Mouse (Mus musculus) heart, embryonic 12.5 days (tissue): Measurements from ENCODE around the gene Efhb. TPM values are rescaled to one million over a fixed set of nuclear protein-coding genes. Genes with fewer than 3 reads are reported as not detected.

ENCODE experiments used
- ATAC-seq: fragments of 200-750 bp; cut with Nextera tagmentation; 2 replicates; pipeline ENCODE4 v1.8.0; 2017; ENCODE audit warnings: moderate TSS enrichment, moderate library complexity; ENCODE audit not compliant: insufficient number of reproducible peaks, low FRiP score
- H3K27ac ChIP-seq: fragments of 300-500 bp; sonication (generic); 2 replicates; pipeline ENCODE4 v1.5.1; 2016; ENCODE audit warnings: mild to moderate bottlenecking, moderate library complexity; ENCODE audit not compliant: poor library complexity, severe bottlenecking
- H3K27me3 ChIP-seq: fragments of 300-500 bp; sonication (generic); replicated peaks from 2 replicates; pipeline ENCODE4 v1.6.1; 2016; ENCODE audit warnings: mild to moderate bottlenecking, moderate library complexity
- H3K36me3 ChIP-seq: fragments of 300-500 bp; sonication (generic); 2 replicates; pipeline ENCODE4 v1.6.1; 2016; ENCODE audit warnings: mild to moderate bottlenecking, moderate library complexity
- H3K4me1 ChIP-seq: fragments of 300-500 bp; sonication (generic); replicated peaks from 2 replicates; pipeline ENCODE4 v1.6.1; 2016; ENCODE audit warnings: mild to moderate bottlenecking
- H3K4me2 ChIP-seq: fragments of 300-500 bp; sonication (generic); 2 replicates; pipeline ENCODE4 v1.6.1; 2016; ENCODE audit warnings: mild to moderate bottlenecking, moderate library complexity
- H3K4me3 ChIP-seq: fragments of 300-500 bp; sonication (generic); 2 replicates; pipeline ENCODE4 v1.5.1; 2016; ENCODE audit warnings: mild to moderate bottlenecking
- H3K9ac ChIP-seq: fragments of 300-500 bp; sonication (generic); 2 replicates; pipeline ENCODE4 v1.6.1; 2016; ENCODE audit warnings: mild to moderate bottlenecking, moderate library complexity
- H3K9me3 ChIP-seq: fragments of 300-500 bp; sonication (generic); replicated peaks from 2 replicates; pipeline ENCODE4 v1.6.1; 2016; ENCODE audit warnings: mild to moderate bottlenecking, moderate library complexity
- WGBS: fragments of 180-500 bp; shearing (Covaris S2); methylation state at CpG from one replicate; pipeline ENCODE4 v1.1.7; 2016; 5-methylcytosine and 5-hydroxymethylcytosine counted together
- polyA plus RNA-seq: library from polyadenylated mRNA; unstranded; fragments of >200 nt; fragmentation: Nextera tagmentation; extraction: Ambion mirVana; gene quantifications from 2 replicates; pipeline ENCODE4 v1.2.1, GENCODE M21; 2016

The Efhb gene
- polyA plus RNA-seq: 0.39 and 0.42 TPM in 2 replicates

DNA sequence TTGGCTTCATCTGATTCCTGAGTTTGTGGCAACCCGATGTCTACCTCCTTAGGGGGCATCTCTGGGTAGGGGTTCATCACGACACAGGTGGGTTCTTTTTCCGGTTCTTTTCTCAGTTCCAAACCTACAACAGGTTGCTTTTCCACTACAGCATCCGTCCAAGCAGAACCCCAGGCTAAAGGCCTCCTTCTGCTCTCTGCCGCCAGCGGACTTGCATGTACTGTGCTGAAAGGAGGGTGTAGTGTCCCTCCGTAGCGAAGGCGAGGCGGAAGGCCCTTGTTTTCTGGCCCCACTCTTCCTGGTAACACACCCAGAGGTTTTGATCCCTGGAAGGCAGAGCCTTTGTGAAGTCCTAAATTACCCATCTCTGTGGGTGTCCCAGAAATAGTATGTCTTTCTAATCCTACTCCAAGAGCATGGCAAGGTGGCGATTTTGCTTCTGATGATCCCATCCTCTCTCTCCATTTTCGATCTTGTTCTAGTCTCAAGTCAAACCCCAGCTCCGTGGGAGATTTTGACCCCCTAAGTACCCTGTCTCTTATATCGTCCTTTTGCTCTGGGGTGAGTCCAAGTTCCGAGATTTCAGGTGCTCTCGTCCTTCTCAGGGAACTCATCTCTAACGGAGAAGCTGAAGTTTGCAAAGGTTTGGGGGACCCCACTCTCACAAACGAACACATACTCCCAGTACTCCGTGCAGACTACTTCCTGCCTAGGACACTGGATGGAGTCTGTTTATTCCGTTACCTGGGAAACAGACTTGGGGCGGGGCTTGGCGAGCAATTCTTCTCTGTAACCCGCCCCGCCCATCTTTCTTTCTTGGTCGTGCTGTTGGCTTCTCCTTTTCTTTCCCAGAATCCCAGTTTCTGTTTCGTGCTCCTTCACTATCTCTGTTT lies at the start of gene Efhb:
Efhb (minus strand) TSS at position 719 of the 893 bp plus-strand sequence.
- Histone ChIP-seq H3K4me3 (peak within 1 kb of the TSS; percentile 59), H3K9me3 (no peaks in the 10 kb centered on the region), H3K4me1 (peaks cover 5% of the 10 kb centered on the region), H3K4me2 (peak within 1 kb of the TSS; percentile 85), H3K9ac (peak within 1 kb of the TSS; percentile 61), H3K27me3 (no peaks in the 10 kb centered on the region), H3K36me3 (no peaks in the 10 kb centered on the region), H3K27ac (no peak within 1 kb of the TSS)
- 18% methylated on average over 26 of the region's 26 CpGs for WGBS
- ATAC-seq: peak; percentile 89

DNA sequence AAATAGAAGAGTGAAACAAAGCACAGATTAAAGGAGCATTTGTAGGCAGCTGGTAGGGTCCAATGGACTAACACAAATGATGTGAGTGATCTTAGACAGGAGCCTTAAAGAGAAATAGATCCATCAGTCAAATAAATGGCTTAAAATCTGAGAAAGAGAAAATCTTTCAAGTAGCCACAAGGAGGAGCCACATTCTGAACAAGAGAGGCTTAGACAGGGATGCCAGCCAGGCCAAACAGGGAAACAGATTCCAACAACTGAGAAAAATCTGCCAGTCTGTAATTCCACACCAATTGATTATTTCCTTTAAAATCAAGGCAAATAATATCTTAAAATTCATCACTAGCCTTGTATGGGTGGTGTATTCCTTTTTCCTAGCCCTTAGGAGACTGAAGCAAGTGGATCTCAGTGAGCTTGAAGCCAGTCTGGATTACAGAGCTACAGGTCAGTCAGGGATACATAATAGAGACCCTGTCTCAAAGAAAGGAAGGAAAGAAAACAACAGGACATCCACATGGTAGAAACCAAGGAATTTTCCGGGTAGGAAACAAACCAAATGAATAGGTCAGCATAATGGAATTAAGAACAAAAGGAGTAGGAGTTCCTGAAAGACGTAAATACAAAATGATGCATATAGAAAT lies 49.3 kb upstream of the Efhb start:
- Histone ChIP-seq H3K4me2 (no peak overlapping the region), H3K27ac (no peak overlapping the region), H3K4me1 (no peaks in the 10 kb centered on the region), H3K9ac (no peak overlapping the region), H3K4me3 (no peak overlapping the region), H3K27me3 (no peaks in the 10 kb centered on the region), H3K36me3 (peaks cover 15% of the 10 kb centered on the region), H3K9me3 (no peaks in the 10 kb centered on the region)
- 87% methylated on average over 2 of the region's 2 CpGs for WGBS
- ATAC-seq: no peak; the same call in 1 of the 2 replicates

DNA sequence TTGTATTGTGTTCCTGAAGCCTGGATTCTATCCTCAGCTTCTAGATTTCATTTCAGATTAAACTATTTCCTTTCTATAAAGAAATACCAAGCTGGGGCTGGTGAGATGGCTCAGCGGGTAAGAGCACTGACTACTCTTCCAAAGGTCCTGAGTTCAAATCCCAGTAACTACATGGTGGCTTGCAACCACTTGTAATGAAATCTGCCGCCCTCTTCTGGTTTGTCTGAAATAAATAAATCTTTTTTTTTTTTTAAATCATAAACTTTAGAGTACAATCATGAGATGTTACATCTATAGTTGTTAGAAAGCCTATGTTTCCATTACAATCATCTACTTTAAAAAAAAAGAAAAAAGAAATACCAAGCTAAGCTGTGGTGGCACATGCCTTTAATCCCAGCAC lies 39.8 kb upstream of the Efhb start:
- ATAC-seq: no peak
- H3K9me3 ChIP-seq: no peaks in the 10 kb centered on the region
- H3K27ac ChIP-seq: no peak overlapping the region
- H3K4me3 ChIP-seq: no peak overlapping the region
- H3K9ac ChIP-seq: no peak overlapping the region
- peaks cover 57% of the 10 kb centered on the region for H3K36me3 ChIP-seq
- H3K27me3 ChIP-seq: no peaks in the 10 kb centered on the region
- WGBS: 95% methylated on average over 2 of the region's 2 CpGs
- H3K4me1 ChIP-seq: no peaks in the 10 kb centered on the region
- no peak overlapping the region for H3K4me2 ChIP-seq

DNA sequence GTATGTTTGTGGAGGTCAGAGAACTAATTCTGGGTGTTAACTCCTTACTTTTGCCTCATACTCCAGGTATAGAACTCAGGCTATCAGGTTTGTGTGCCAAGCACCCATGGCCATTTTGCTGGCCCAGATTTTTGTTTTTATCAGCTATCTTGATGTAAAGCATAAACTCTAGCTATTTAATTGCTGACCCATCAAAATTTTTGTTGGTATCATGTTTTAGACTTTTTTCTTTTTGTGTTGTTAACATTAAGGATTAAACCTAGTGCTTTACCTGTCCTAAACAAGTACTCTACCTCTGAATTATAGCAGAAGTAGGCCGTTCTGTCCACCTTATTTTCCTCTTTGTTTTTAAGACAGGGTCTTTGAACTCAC lies 25.9 kb upstream of the Efhb start:
- no peaks in the 10 kb centered on the region for H3K27me3 ChIP-seq
- no peak overlapping the region for H3K27ac ChIP-seq
- H3K4me3 ChIP-seq: no peak overlapping the region
- H3K9ac ChIP-seq: no peak overlapping the region
- no peaks in the 10 kb centered on the region for H3K4me1 ChIP-seq
- peaks cover 25% of the 10 kb centered on the region for H3K36me3 ChIP-seq
- no peak overlapping the region for H3K4me2 ChIP-seq
- no peaks in the 10 kb centered on the region for H3K9me3 ChIP-seq
- ATAC-seq: no peak
- whole genome bisulfite sequencing: 93% methylated on average over 1 of the region's 1 CpGs

DNA sequence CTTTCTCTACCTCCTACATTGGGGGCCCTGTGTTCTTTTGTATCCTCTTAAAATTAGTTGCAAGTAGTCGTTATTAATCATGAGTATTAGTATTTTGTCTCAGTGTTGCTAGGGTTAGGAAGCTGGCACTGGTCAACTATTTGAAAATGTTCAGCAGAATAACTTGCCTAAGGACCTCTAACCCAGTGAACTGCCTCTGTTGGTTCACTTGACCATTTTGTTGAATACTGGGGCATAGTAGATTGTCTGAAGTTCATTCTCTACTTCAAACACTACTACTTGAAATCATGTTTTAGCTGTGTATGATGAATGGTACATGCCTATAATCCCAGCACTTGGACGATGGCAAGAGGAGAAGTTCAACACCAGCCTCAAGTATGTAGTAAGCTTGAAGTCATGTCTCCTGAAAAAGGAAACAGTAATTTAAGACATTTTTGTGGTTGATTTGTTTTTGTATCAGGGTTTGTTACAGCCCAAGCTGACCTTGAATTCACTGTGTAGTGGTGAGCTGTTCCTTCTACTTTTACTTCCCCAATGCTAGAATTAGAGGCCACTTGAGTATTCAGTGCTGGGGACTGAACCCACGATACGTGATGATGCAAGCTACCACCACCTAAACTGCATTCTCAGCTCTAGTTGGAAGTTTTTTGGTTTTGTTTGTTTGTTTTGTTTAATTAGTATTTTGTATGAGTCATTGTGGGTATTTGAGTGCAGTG lies 25.3 kb upstream of the Efhb start:
- H3K9ac ChIP-seq: no peak overlapping the region
- H3K4me2 ChIP-seq: no peak overlapping the region
- no peaks in the 10 kb centered on the region for H3K9me3 ChIP-seq
- no peak overlapping the region for H3K4me3 ChIP-seq
- no peak for ATAC-seq
- no peaks in the 10 kb centered on the region for H3K4me1 ChIP-seq
- WGBS: 90% methylated on average over 4 of the region's 4 CpGs
- H3K27ac ChIP-seq: no peak overlapping the region
- peaks cover 22% of the 10 kb centered on the region for H3K36me3 ChIP-seq
- H3K27me3 ChIP-seq: no peaks in the 10 kb centered on the region

DNA sequence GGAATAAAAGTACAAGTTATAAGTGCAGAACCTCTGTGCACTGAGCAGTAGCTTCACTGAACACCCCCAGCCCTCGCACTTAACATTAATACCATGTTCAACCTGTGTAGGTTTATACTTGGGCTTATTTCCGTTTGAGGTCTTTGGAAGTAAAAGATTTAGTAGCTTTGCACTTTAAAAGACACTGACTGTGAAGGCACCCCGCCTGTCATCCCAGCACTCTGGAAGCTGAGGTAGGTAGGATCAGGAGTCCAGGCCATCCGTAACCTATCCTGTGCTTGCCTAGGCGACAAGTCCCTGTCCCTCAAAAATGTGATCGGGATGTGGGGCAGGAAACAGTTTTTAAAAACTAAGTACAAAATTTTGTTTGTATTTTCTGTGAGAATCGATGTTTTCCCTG lies 17.3 kb upstream of the Efhb start:
- Histone ChIP-seq H3K4me1 (peaks cover 16% of the 10 kb centered on the region), H3K9me3 (no peaks in the 10 kb centered on the region), H3K36me3 (peaks cover 4% of the 10 kb centered on the region; the same call in 1 of the 2 replicates), H3K4me3 (peak overlapping the region; percentile 81), H3K27me3 (no peaks in the 10 kb centered on the region), H3K4me2 (peak overlapping the region; percentile 77), H3K27ac (no peak overlapping the region), H3K9ac (peak overlapping the region; percentile 91)
- ATAC-seq: no peak
- 47% methylated on average over 7 of the region's 7 CpGs for WGBS

DNA sequence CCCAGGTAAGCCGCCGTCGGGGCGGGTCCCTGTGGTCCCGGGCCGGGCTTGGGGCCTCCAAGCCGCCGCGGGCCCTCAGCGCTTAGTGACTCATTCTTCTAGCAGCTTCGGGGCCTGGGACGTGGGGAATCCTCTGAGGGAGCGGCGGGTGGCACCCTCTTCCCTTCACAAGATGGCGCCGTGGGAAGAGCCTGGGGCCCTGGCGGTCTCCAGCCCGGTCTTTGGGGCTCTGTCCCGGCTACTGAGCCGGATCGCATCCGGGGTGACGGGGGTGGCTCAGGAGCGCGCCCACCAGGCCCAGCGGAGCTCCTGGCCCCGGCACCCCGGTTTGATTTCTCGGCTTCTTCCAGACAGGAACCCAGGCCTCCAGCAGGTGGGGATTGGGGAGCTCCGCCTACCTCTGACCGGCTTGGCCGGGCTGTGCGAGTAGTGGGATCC lies 16.5 kb upstream of the Efhb start:
- WGBS: under 1% methylated on average over 33 of the region's 33 CpGs
- peak overlapping the region; percentile 77 for H3K4me2 ChIP-seq
- H3K27ac ChIP-seq: peak overlapping the region; percentile 96
- peak overlapping the region; percentile 91 for H3K9ac ChIP-seq
- H3K4me3 ChIP-seq: peak overlapping the region; percentile 81
- peaks cover 16% of the 10 kb centered on the region for H3K4me1 ChIP-seq
- 0 out of 2 replicates have a peak, but pooled peaks have one; percentile 7 for ATAC-seq
- H3K36me3 ChIP-seq: peaks cover 2% of the 10 kb centered on the region; the same call in 1 of the 2 replicates
- no peaks in the 10 kb centered on the region for H3K9me3 ChIP-seq
- no peaks in the 10 kb centered on the region for H3K27me3 ChIP-seq

DNA sequence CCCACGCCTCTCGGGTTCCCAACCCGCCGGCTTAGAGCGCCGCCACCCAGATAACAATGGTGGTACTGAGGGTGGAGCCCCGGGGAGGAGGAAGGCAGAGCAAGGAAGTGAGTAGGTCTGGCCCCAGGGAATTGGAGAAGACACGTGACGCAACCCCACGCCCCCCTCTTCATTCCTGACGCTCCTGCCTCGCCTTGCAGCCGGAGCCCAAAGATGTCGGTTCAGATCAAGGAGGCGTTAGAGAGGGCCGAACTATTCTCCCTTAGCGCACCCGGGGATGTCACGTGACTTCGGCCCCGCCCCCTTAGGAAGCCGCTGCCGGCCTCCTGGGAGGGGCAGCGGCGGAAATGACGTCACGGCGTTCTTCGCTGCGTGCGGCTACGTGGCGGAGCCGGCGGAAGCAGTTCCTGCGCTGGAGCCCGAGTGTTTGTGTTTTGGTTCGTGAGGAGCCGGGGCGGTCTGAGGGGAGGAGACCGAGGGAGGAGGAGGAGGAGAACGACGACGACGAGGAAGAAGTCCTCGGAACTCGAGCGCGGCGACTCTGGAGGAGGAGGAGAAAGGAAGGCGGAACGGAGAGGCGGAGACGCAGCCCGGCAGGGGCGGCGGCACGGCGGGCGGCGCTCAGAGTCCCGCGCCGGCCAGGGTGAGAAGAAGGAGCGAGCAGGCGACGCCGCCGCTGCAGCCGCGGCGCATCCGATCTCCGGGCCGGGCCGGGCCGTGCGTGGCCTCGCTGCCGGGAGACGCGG lies 15.9 kb upstream of the Efhb start, which contains the start of gene Rab5a:
Rab5a (plus strand) TSS at position 377 of the 746 bp plus-strand sequence.
- no peaks in the 10 kb centered on the region for H3K36me3 ChIP-seq
- under 1% methylated on average over 77 of the region's 82 CpGs for WGBS
- peak; percentile 95 for ATAC-seq

DNA sequence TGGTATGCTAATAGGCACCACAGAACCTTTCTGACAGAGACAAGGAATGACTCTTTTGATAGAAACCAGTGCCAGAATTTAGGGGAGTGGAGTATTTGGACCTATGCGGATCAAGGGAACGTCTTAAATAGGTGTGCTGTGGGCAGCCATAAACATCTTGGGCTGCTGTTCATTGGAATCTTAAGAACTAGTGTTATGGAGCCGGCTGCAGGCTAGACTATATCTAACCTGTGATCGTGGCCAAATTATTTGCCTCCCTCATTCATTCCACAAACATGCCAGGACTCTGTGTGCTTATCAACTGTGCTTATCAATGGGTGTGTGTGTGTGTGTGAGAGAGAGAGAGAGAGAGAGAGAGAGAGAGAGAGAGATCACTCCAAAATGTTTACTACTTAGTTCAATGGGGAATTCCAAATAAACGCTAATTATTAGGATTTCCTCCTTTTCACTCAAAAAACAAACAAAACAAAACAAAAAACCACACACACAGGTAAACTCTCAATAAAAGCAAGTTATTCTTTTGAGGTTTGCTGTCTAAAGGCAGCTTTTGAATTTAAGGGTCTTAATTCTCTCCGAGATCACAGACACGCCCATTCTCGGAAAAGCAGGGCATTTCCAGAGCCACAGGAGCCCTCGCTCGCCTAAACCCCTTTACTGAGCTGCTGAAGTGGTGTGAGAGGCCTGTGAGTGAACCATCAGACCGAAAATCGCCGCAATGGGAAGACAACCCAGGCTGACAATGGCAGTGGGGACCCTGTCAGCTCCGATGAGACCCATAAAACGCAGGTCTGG lies 15.1 kb upstream of the Efhb start:
- Histone ChIP-seq H3K9me3 (no peaks in the 10 kb centered on the region), H3K27me3 (no peaks in the 10 kb centered on the region), H3K27ac (peak overlapping the region; percentile 96), H3K4me2 (peak overlapping the region; percentile 71), H3K4me1 (peaks cover 16% of the 10 kb centered on the region), H3K36me3 (no peaks in the 10 kb centered on the region), H3K9ac (peak overlapping the region; percentile 79), H3K4me3 (peak overlapping the region; percentile 81)
- 4% methylated on average over 15 of the region's 15 CpGs for whole genome bisulfite sequencing
- ATAC-seq: no peak

More for the DNA sequence above, 15.9 kb upstream of the Efhb start, which contains the start of gene Rab5a:
- Histone ChIP-seq H3K27ac (peak within 1 kb of the TSS; percentile 96), H3K4me3 (peak within 1 kb of the TSS; percentile 81), H3K4me2 (peak within 1 kb of the TSS; percentile 77), H3K4me1 (peaks cover 16% of the 10 kb centered on the region), H3K9ac (peak within 1 kb of the TSS; percentile 91), H3K9me3 (no peaks in the 10 kb centered on the region), H3K27me3 (no peaks in the 10 kb centered on the region)

DNA sequence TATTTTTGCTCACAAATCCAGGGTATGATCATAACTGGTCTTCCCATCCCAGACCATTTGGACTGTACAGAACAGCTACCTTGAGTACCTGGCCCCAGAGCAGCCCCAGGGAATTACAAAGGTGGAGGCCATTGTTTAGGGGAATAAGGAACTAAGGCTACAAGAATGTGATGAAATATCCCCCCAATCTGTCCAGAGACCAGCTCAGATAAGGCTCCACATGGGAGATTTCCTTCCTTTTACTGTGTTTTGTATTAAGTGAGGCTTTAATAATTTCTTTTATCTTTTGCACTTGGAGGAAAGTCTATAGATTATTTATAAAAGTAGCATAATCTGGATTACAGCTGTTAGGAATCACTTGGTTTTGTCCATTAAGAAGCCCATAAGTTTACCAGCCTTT lies 5.6 kb upstream of the Efhb start:
- H3K4me3 ChIP-seq: no peak overlapping the region
- no peaks in the 10 kb centered on the region for H3K27me3 ChIP-seq
- H3K36me3 ChIP-seq: no peaks in the 10 kb centered on the region
- ATAC-seq: no peak
- H3K27ac ChIP-seq: no peak overlapping the region
- no peaks in the 10 kb centered on the region; the same call in 1 of the 2 replicates for H3K4me1 ChIP-seq
- no peak overlapping the region for H3K4me2 ChIP-seq
- H3K9ac ChIP-seq: no peak overlapping the region
- no peaks in the 10 kb centered on the region for H3K9me3 ChIP-seq
